Mouse (Mus musculus) small intestine, adult 2 months (tissue): ENCODE data around the gene Masp1.

Experiments
- CTCF ChIP-seq: fragments of 200-500 bp; IDR thresholded peaks from 2 replicates; pipeline ENCODE4 v1.5.1; 2012; ENCODE audit warnings: low read depth, mild to moderate bottlenecking, control low read depth, inconsistent platforms, low read length, moderate library complexity, mixed read lengths; ENCODE audit not compliant: insufficient replicate concordance, insufficient read length; ENCODE audit errors: extremely low read depth
- POLR2A ChIP-seq: fragments of 200-500 bp; IDR thresholded peaks from 2 replicates; pipeline ENCODE4 v1.6.1; 2012; ENCODE audit warnings: low read depth, mild to moderate bottlenecking, control low read depth, inconsistent platforms, low read length, moderate library complexity

GRCm38 (mm10) chr16:23515766-23516165 is 4.8 kb downstream of the Masp1 start:
- no peak for TF ChIP-seq CTCF
- TF ChIP-seq POLR2A: no peak
